Mouse (Mus musculus) stomach, postnatal 0 days (tissue): ENCODE results near the gene Abcb9. TPM values are rescaled to one million over a fixed set of nuclear protein-coding genes. Genes with fewer than 3 reads are reported as not detected.

Experiments used
- ATAC-seq: fragments of 200-750 bp; cut with Nextera tagmentation; 2 replicates; pipeline ENCODE4 v1.8.0; 2017; ENCODE audit not compliant: low FRiP score, low TSS enrichment
- DNase-seq: peaks from one replicate; pipeline ENCODE4 v3.0.0-alpha.2; 2016; ENCODE audit warnings: low spot score
- H3K27ac ChIP-seq: fragments of 300-500 bp; sonication (generic); replicated peaks from 2 replicates; pipeline ENCODE4 v1.5.1; 2014; ENCODE audit warnings: mild to moderate bottlenecking, control low read depth
- H3K27me3 ChIP-seq: fragments of 300-500 bp; sonication (generic); 2 replicates; pipeline ENCODE4 v1.6.1; 2014; ENCODE audit warnings: low read length; ENCODE audit not compliant: control insufficient read depth, insufficient read depth
- H3K36me3 ChIP-seq: fragments of 300-500 bp; sonication (generic); 2 replicates; pipeline ENCODE4 v1.6.1; 2014; ENCODE audit warnings: low read length, mixed read lengths; ENCODE audit not compliant: control insufficient read depth, insufficient read depth
- H3K4me1 ChIP-seq: fragments of 300-500 bp; sonication (generic); replicated peaks from 2 replicates; pipeline ENCODE4 v1.6.1; 2014; ENCODE audit warnings: antibody characterized with exemption; ENCODE audit not compliant: control insufficient read depth, insufficient read depth
- H3K4me2 ChIP-seq: fragments of 300-500 bp; sonication (generic); replicated peaks from 2 replicates; pipeline ENCODE4 v1.6.1; 2014; ENCODE audit warnings: low read depth, mild to moderate bottlenecking, control low read depth, moderate library complexity
- H3K4me3 ChIP-seq: fragments of 300-500 bp; sonication (generic); 2 replicates; pipeline ENCODE4 v1.5.1; 2014; ENCODE audit warnings: low read depth, low read length, control low read depth
- H3K9ac ChIP-seq: fragments of 300-500 bp; sonication (generic); 2 replicates; pipeline ENCODE4 v1.6.1; 2014; ENCODE audit warnings: mild to moderate bottlenecking, low read length, control low read depth, mixed read lengths
- H3K9me3 ChIP-seq: fragments of 300-500 bp; sonication (generic); 2 replicates; pipeline ENCODE4 v1.6.1; 2016; ENCODE audit warnings: low read length; ENCODE audit not compliant: control insufficient read depth
- CTCF ChIP-seq: IDR thresholded peaks from 2 replicates; pipeline ENCODE4 v1.5.1; 2016; ENCODE audit warnings: antibody characterized with exemption, low read depth, mild to moderate bottlenecking, moderate library complexity
- EP300 ChIP-seq: optimal IDR thresholded peaks from 2 replicates; pipeline ENCODE3; 2016; ENCODE audit warnings: antibody characterized with exemption
- WGBS: fragments of 180-500 bp; shearing (Covaris S2); extraction: QIAGEN DNeasy Blood & Tissue Kit; methylation state at CpG from one replicate; pipeline ENCODE4 v1.1.7; 2014; 5-methylcytosine and 5-hydroxymethylcytosine counted together
- polyA plus RNA-seq: library from polyadenylated mRNA; unstranded; fragments of >200 nt; fragmentation: Nextera tagmentation; extraction: Ambion mirVana; gene quantifications from 2 replicates; pipeline ENCODE4 v1.2.1, GENCODE M21; 2015

Gene Abcb9
- polyA plus RNA-seq, 1 experiment from 2014 or later = 7.7 TPM

- H3K27ac ChIP-seq = peak within 1 kb of the TSS; percentile 88
- H3K36me3 ChIP-seq = peaks cover 13% of the 10 kb centered on the region; the same call in 1 of the 2 replicates
- H3K9ac ChIP-seq = peak within 1 kb of the TSS; percentile 90
- TF ChIP-seq EP300 = no peak
- no peak for TF ChIP-seq CTCF
- no peaks in the 10 kb centered on the region for H3K9me3 ChIP-seq
- DNase-seq (peak; percentile 77), ATAC-seq (no peak)
- H3K4me2 ChIP-seq = peak within 1 kb of the TSS; percentile 96
- under 1% methylated on average over 63 of the region's 64 CpGs for WGBS
- H3K27me3 ChIP-seq = no peaks in the 10 kb centered on the region
- H3K4me1 ChIP-seq = peaks cover 6% of the 10 kb centered on the region; the same call in 1 of the 2 replicates
- H3K4me3 ChIP-seq = peak within 1 kb of the TSS; percentile 93
Observed at GRCm38 (mm10) chr5:124115990-124116845, 20.6 kb upstream of the Abcb9 start, which contains the start of gene Arl6ip4. Gene Arl6ip4 (plus strand): TSS chr5:124116089.

- peaks cover 13% of the 10 kb centered on the region; the same call in 1 of the 2 replicates for H3K36me3 ChIP-seq
- peaks cover 6% of the 10 kb centered on the region; the same call in 1 of the 2 replicates for H3K4me1 ChIP-seq
- peak overlapping the region; percentile 93 for H3K4me3 ChIP-seq
- H3K27ac ChIP-seq = peak overlapping the region; percentile 88; the same call in 1 of the 2 replicates
- H3K27me3 ChIP-seq = no peaks in the 10 kb centered on the region
- no peak for DNase-seq
- ATAC-seq = no peak
- 21% methylated on average over 6 of the region's 7 CpGs for WGBS
- peak overlapping the region; percentile 96 for H3K4me2 ChIP-seq
- H3K9ac ChIP-seq = peak overlapping the region; percentile 90
- no peak for TF ChIP-seq EP300
- TF ChIP-seq CTCF = no peak
- no peaks in the 10 kb centered on the region for H3K9me3 ChIP-seq
Observed at GRCm38 (mm10) chr5:124115531-124115930, 19.9 kb upstream of the Abcb9 start.

GRCm38 (mm10) chr5:124114276-124115025 lies 18.9 kb upstream of the Abcb9 start:
- TF ChIP-seq EP300 (no peak), CTCF (no peak)
- no peak for ATAC-seq
- 92% methylated on average over 24 of the region's 24 CpGs for WGBS

GRCm38 (mm10) chr5:124113030-124113429 lies 17.4 kb upstream of the Abcb9 start:
- peak overlapping the region; percentile 87 for H3K4me3 ChIP-seq
- peak; percentile 81 for DNase-seq
- peaks cover 1% of the 10 kb centered on the region; the same call in 1 of the 2 replicates for H3K36me3 ChIP-seq
- peak overlapping the region; percentile 77 for H3K9ac ChIP-seq
- peak; percentile 21; the same call in 1 of the 2 replicates for ATAC-seq
- TF ChIP-seq EP300 (no peak), CTCF (peak; percentile 72)
- H3K27ac ChIP-seq = peak overlapping the region; percentile 89
- no peaks in the 10 kb centered on the region for H3K27me3 ChIP-seq
- peak overlapping the region; percentile 91 for H3K4me2 ChIP-seq
- H3K9me3 ChIP-seq = no peaks in the 10 kb centered on the region
- 13% methylated on average over 14 of the region's 14 CpGs for WGBS
- peaks cover 6% of the 10 kb centered on the region; the same call in 1 of the 2 replicates for H3K4me1 ChIP-seq

More at GRCm38 (mm10) chr5:124114276-124115025, 18.9 kb upstream of the Abcb9 start:
- peaks cover 6% of the 10 kb centered on the region; the same call in 1 of the 2 replicates for H3K4me1 ChIP-seq
- H3K4me2 ChIP-seq = no peak overlapping the region
- DNase-seq = no peak
- H3K36me3 ChIP-seq = peaks cover 5% of the 10 kb centered on the region; the same call in 1 of the 2 replicates
- no peak overlapping the region for H3K4me3 ChIP-seq
- H3K27ac ChIP-seq = no peak overlapping the region
- H3K27me3 ChIP-seq = no peaks in the 10 kb centered on the region
- H3K9ac ChIP-seq = no peak overlapping the region
- H3K9me3 ChIP-seq = no peaks in the 10 kb centered on the region

GRCm38 (mm10) chr5:124112531-124112930 lies 16.9 kb upstream of the Abcb9 start:
- ATAC-seq = peak; percentile 3; the same call in 1 of the 2 replicates
- H3K27ac ChIP-seq = peak overlapping the region; percentile 89
- peak overlapping the region; percentile 77 for H3K9ac ChIP-seq
- H3K9me3 ChIP-seq = no peaks in the 10 kb centered on the region
- H3K36me3 ChIP-seq = no peaks in the 10 kb centered on the region
- TF ChIP-seq CTCF (no peak), EP300 (no peak)
- H3K4me1 ChIP-seq = peaks cover 6% of the 10 kb centered on the region; the same call in 1 of the 2 replicates
- H3K27me3 ChIP-seq = no peaks in the 10 kb centered on the region
- peak overlapping the region; percentile 91 for H3K4me2 ChIP-seq
- peak; percentile 58 for DNase-seq
- 1% methylated on average over 18 of the region's 18 CpGs for WGBS
- H3K4me3 ChIP-seq = peak overlapping the region; percentile 87
